Mouse (Mus musculus) cerebellum, postnatal 4 days (tissue): ENCODE data around the gene Rnf144a.
"Not testable (repeated sequence)": the region's sequence is repeated elsewhere in the genome, so short reads cannot be mapped to it uniquely, and the experiment has no call there.

Experiments used
- DNase-seq, 2 experiments: peaks; one replicate each; pipeline ENCODE4 v3.0.0; 2022; ENCODE audit warnings: low spot score in 2 of 2, mixed read lengths in 1 of 2

Gene Rnf144a

GRCm38 (mm10) chr12:26323783-26324364 is 91.2 kb downstream of the Rnf144a start:
- DNase-seq: no peak

- DNase-seq: no peak
These were observed 98.8 kb downstream of the Rnf144a start for GRCm38 (mm10) chr12:26316261-26316660.

- peak in 1 of 2 experiments; percentile 34 for DNase-seq
These were observed 100.1 kb downstream of the Rnf144a start for GRCm38 (mm10) chr12:26314959-26315358.

- peak in 1 of 2 experiments; percentile 67 for DNase-seq
These were observed 103.5 kb downstream of the Rnf144a start for GRCm38 (mm10) chr12:26311548-26311947.

- DNase-seq: no peak
These were observed 104.8 kb downstream of the Rnf144a start for GRCm38 (mm10) chr12:26310247-26310646.

GRCm38 (mm10) chr12:26302886-26303285 is 112.2 kb downstream of the Rnf144a start:
- DNase-seq: no peak

GRCm38 (mm10) chr12:26299515-26300090 is 115.5 kb downstream of the Rnf144a start:
- peak in 1 of 2 experiments; percentile 24 for DNase-seq

- DNase-seq: not testable (repeated sequence)
These were observed 119.1 kb downstream of the Rnf144a start for GRCm38 (mm10) chr12:26295995-26296394.

GRCm38 (mm10) chr12:26289200-26289599 is 125.9 kb downstream of the Rnf144a start:
- no peak for DNase-seq

GRCm38 (mm10) chr12:26288347-26288746 is 126.7 kb downstream of the Rnf144a start:
- no peak for DNase-seq

- DNase-seq: peak in 1 of 2 experiments; percentile 11
These were observed 129.1 kb downstream of the Rnf144a start for GRCm38 (mm10) chr12:26285939-26286338.

GRCm38 (mm10) chr12:26285460-26285859 is 129.6 kb downstream of the Rnf144a start:
- no peak for DNase-seq

- peak in 1 of 2 experiments; percentile 16 for DNase-seq
These were observed 134.2 kb downstream of the Rnf144a start for GRCm38 (mm10) chr12:26280719-26281480.

- DNase-seq: peak; percentile 50 to 72
These were observed 137.9 kb downstream of the Rnf144a start for GRCm38 (mm10) chr12:26277002-26277669.

- DNase-seq: no peak
These were observed 138.5 kb downstream of the Rnf144a start for GRCm38 (mm10) chr12:26276556-26276955.
